Mouse (Mus musculus) G1E (cell line): ENCODE measurements at regions not wholly inside any gene's neighbourhood (a gene's known extent, or its start where the extent isn't known, plus 50 kb on each side); places are given as distances from the start of the nearest gene placed in this dataset.

Experiments used
- CTCF ChIP-seq: IDR thresholded peaks from 2 replicates; pipeline ENCODE4 v1.5.1; 2012; ENCODE audit warnings: low read depth, low read length, inconsistent platforms, mixed read lengths
- GATA1 ChIP-seq: IDR thresholded peaks from 2 replicates; pipeline ENCODE4 v1.6.1; 2012; ENCODE audit warnings: borderline replicate concordance, low read length, inconsistent platforms, mixed read lengths
- GATA2 ChIP-seq: IDR thresholded peaks from 2 replicates; pipeline ENCODE4 v1.6.1; 2012; ENCODE audit warnings: low read depth, low read length, inconsistent platforms, borderline replicate concordance
- POLR2AphosphoS5 ChIP-seq: IDR thresholded peaks from 2 replicates; pipeline ENCODE4 v1.6.1; 2012; ENCODE audit warnings: low read depth, low read length, inconsistent platforms; ENCODE audit not compliant: insufficient replicate concordance
- TAL1 ChIP-seq: conservative IDR thresholded peaks from 2 replicates; pipeline ENCODE4 v1.6.1; 2012; ENCODE audit warnings: low read depth, low read length, inconsistent platforms, mixed read lengths

DNA sequence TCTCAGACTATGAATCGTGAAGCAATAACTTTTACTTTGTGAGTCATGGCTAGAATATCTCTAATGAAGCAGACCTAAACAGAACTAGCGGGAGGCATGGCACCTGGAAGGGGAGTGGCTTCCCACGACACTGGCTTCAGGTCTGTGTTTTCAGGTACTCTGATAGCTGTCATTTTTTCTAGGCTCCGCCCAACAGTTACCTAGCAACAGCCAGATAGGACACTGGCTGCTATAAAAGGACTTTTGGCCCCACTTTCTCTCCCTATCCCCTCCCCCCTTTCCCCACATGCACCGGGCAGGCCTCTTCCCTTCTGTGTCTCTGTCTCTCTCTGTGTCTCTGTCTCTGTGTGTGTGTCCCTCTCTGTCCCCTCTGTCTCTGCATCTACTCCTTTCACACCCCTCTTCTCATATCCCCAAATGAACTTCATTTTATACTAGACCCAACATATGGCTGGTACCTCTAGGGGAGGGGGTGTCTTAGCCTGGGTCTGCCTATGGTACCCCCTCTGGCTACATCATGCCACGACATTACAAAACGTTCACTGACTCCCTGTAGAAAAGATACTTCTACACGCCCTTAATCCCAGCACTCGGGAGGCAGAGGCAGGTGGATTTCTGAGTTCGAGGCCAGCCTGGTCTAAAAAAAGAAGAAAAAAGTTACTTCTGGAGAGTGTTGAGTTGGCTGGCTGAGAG lies 132.3 kb downstream of the Pja2 start:
- TF ChIP-seq GATA1 (no peak), CTCF (no peak), POLR2AphosphoS5 (no peak), TAL1 (no peak), GATA2 (no peak)
